Mouse (Mus musculus) stomach, embryonic 15.5 days (tissue): Measurements from ENCODE around the gene Pde2a. TPM values are rescaled to one million over a fixed set of nuclear protein-coding genes. Genes with fewer than 3 reads are reported as not detected.
A peak's percentile ranks its signal among the peaks of the same experiment; 100 is the strongest.

ENCODE experiments used
- ATAC-seq: fragments of 200-750 bp; cut with Nextera tagmentation; 2 replicates; pipeline ENCODE4 v1.8.0; 2017; ENCODE audit warnings: low read depth, moderate number of reproducible peaks, moderate TSS enrichment; ENCODE audit not compliant: insufficient read depth, low FRiP score
- H3K27ac ChIP-seq: fragments of 300-500 bp; sonication (generic); 2 replicates; pipeline ENCODE4 v1.5.1; 2015; ENCODE audit warnings: mild to moderate bottlenecking, inconsistent platforms
- H3K27me3 ChIP-seq: fragments of 300-500 bp; sonication (generic); replicated peaks from 2 replicates; pipeline ENCODE4 v1.6.1; 2015; ENCODE audit warnings: inconsistent platforms
- H3K36me3 ChIP-seq: fragments of 300-500 bp; sonication (generic); 2 replicates; pipeline ENCODE4 v1.6.1; 2015; ENCODE audit warnings: inconsistent platforms
- H3K4me1 ChIP-seq: fragments of 300-500 bp; sonication (generic); 2 replicates; pipeline ENCODE4 v1.6.1; 2015; ENCODE audit warnings: inconsistent platforms
- H3K4me2 ChIP-seq: fragments of 300-500 bp; sonication (generic); 2 replicates; pipeline ENCODE4 v1.6.1; 2015; ENCODE audit warnings: mild to moderate bottlenecking, inconsistent platforms
- H3K4me3 ChIP-seq: fragments of 300-500 bp; sonication (generic); replicated peaks from 2 replicates; pipeline ENCODE4 v1.5.1; 2015; ENCODE audit warnings: inconsistent platforms
- H3K9ac ChIP-seq: fragments of 300-500 bp; sonication (generic); 2 replicates; pipeline ENCODE4 v1.6.1; 2015; ENCODE audit warnings: inconsistent platforms
- H3K9me3 ChIP-seq: fragments of 300-500 bp; sonication (generic); 2 replicates; pipeline ENCODE4 v1.6.1; 2016; ENCODE audit warnings: inconsistent platforms
- WGBS: fragments of 180-500 bp; shearing (Covaris S2); methylation state at CpG from one replicate; pipeline ENCODE4 v1.1.7; 2015; 5-methylcytosine and 5-hydroxymethylcytosine counted together
- polyA plus RNA-seq: library from polyadenylated mRNA; unstranded; fragments of >200 nt; fragmentation: Nextera tagmentation; extraction: Ambion mirVana; gene quantifications from 2 replicates; pipeline ENCODE4 v1.2.1, GENCODE M21; 2015

Gene Pde2a
- polyA plus RNA-seq, 1 experiment from 2014 or later, result 9.1 TPM

- Histone ChIP-seq H3K4me1 (peaks cover 30% of the 10 kb centered on the region), H3K9me3 (no peaks in the 10 kb centered on the region), H3K4me2 (peak overlapping the region; percentile 24), H3K4me3 (no peak overlapping the region), H3K27ac (peak overlapping the region; percentile 78), H3K27me3 (no peaks in the 10 kb centered on the region), H3K36me3 (peaks cover 16% of the 10 kb centered on the region; the same call in 1 of the 2 replicates), H3K9ac (no peak overlapping the region)
- 18% methylated on average over 6 of the region's 6 CpGs for WGBS
- peak; percentile 70 for ATAC-seq
These were observed 36.2 kb upstream of the Pde2a start for GRCm38 (mm10) chr7:101385331-101385733.

- H3K36me3 ChIP-seq, result peaks cover 21% of the 10 kb centered on the region; the same call in 1 of the 2 replicates
- H3K27me3 ChIP-seq, result no peaks in the 10 kb centered on the region
- peak overlapping the region; percentile 24 for H3K4me2 ChIP-seq
- H3K9me3 ChIP-seq, result no peaks in the 10 kb centered on the region
- no peak overlapping the region for H3K4me3 ChIP-seq
- peaks cover 30% of the 10 kb centered on the region for H3K4me1 ChIP-seq
- ATAC-seq, result peak; percentile 28; the same call in 1 of the 2 replicates
- 42% methylated on average over 10 of the region's 10 CpGs for WGBS
- H3K9ac ChIP-seq, result no peak overlapping the region
- peak overlapping the region; percentile 78 for H3K27ac ChIP-seq
These were observed 35.5 kb upstream of the Pde2a start for GRCm38 (mm10) chr7:101385866-101386452.

GRCm38 (mm10) chr7:101389256-101389655 is 32.2 kb upstream of the Pde2a start:
- peaks cover 21% of the 10 kb centered on the region; the same call in 1 of the 2 replicates for H3K36me3 ChIP-seq
- H3K27ac ChIP-seq, result no peak overlapping the region
- WGBS, result 80% methylated on average over 6 of the region's 6 CpGs
- no peaks in the 10 kb centered on the region for H3K9me3 ChIP-seq
- H3K9ac ChIP-seq, result no peak overlapping the region
- no peaks in the 10 kb centered on the region for H3K27me3 ChIP-seq
- H3K4me3 ChIP-seq, result no peak overlapping the region
- H3K4me1 ChIP-seq, result peaks cover 41% of the 10 kb centered on the region
- H3K4me2 ChIP-seq, result no peak overlapping the region
- no peak for ATAC-seq

- Histone ChIP-seq H3K9me3 (no peaks in the 10 kb centered on the region), H3K4me1 (peaks cover 22% of the 10 kb centered on the region), H3K4me2 (0 out of 2 replicates have a peak overlapping the region, but pooled peaks have one; percentile 21), H3K4me3 (no peak overlapping the region), H3K27ac (peak overlapping the region; percentile 97), H3K36me3 (peaks cover 30% of the 10 kb centered on the region), H3K27me3 (no peaks in the 10 kb centered on the region), H3K9ac (no peak overlapping the region)
- 42% methylated on average over 4 of the region's 4 CpGs for WGBS
- 0 out of 2 replicates have a peak, but pooled peaks have one; percentile 8 for ATAC-seq
These were observed 29.5 kb upstream of the Pde2a start for GRCm38 (mm10) chr7:101391909-101392479.

- H3K9me3 ChIP-seq, result no peaks in the 10 kb centered on the region
- H3K4me1 ChIP-seq, result peaks cover 22% of the 10 kb centered on the region
- H3K4me3 ChIP-seq, result no peak overlapping the region
- ATAC-seq, result no peak
- H3K4me2 ChIP-seq, result peak overlapping the region; percentile 59
- 48% methylated on average over 4 of the region's 4 CpGs for WGBS
- H3K27me3 ChIP-seq, result no peaks in the 10 kb centered on the region
- peak overlapping the region; percentile 97 for H3K27ac ChIP-seq
- no peak overlapping the region for H3K9ac ChIP-seq
- peaks cover 37% of the 10 kb centered on the region for H3K36me3 ChIP-seq
These were observed 28.5 kb upstream of the Pde2a start for GRCm38 (mm10) chr7:101393015-101393414.

GRCm38 (mm10) chr7:101393694-101394504 is 27.6 kb upstream of the Pde2a start:
- WGBS, result 20% methylated on average over 8 of the region's 8 CpGs
- Histone ChIP-seq H3K36me3 (peaks cover 41% of the 10 kb centered on the region), H3K27ac (peak overlapping the region; percentile 97), H3K4me2 (peak overlapping the region; percentile 59), H3K4me1 (peaks cover 22% of the 10 kb centered on the region), H3K4me3 (peak overlapping the region; percentile 48), H3K9me3 (no peaks in the 10 kb centered on the region), H3K27me3 (no peaks in the 10 kb centered on the region), H3K9ac (0 out of 2 replicates have a peak overlapping the region, but pooled peaks have one; percentile 32)
- ATAC-seq, result peak; percentile 83

- Histone ChIP-seq H3K9ac (0 out of 2 replicates have a peak overlapping the region, but pooled peaks have one; percentile 32), H3K4me3 (peak overlapping the region; percentile 48), H3K27me3 (no peaks in the 10 kb centered on the region), H3K9me3 (no peaks in the 10 kb centered on the region), H3K36me3 (peaks cover 47% of the 10 kb centered on the region), H3K4me2 (peak overlapping the region; percentile 59), H3K27ac (peak overlapping the region; percentile 97), H3K4me1 (peaks cover 22% of the 10 kb centered on the region)
- ATAC-seq, result no peak
- 50% methylated on average over 3 of the region's 3 CpGs for WGBS
These were observed 26.9 kb upstream of the Pde2a start for GRCm38 (mm10) chr7:101394569-101394968.

- WGBS, result 44% methylated on average over 2 of the region's 2 CpGs
- ATAC-seq, result no peak; the same call in 1 of the 2 replicates
These were observed 26.0 kb upstream of the Pde2a start for GRCm38 (mm10) chr7:101395471-101395870.

GRCm38 (mm10) chr7:101397175-101397574 is 24.3 kb upstream of the Pde2a start:
- H3K9ac ChIP-seq, result no peak overlapping the region
- no peak overlapping the region for H3K27ac ChIP-seq
- peaks cover 22% of the 10 kb centered on the region for H3K4me1 ChIP-seq
- 93% methylated on average over 4 of the region's 4 CpGs for WGBS
- no peak overlapping the region for H3K4me3 ChIP-seq
- H3K9me3 ChIP-seq, result no peaks in the 10 kb centered on the region
- no peak overlapping the region for H3K4me2 ChIP-seq
- H3K36me3 ChIP-seq, result peaks cover 60% of the 10 kb centered on the region
- no peaks in the 10 kb centered on the region for H3K27me3 ChIP-seq
- no peak for ATAC-seq

More at GRCm38 (mm10) chr7:101395471-101395870, 26.0 kb upstream of the Pde2a start:
- Histone ChIP-seq H3K27me3 (no peaks in the 10 kb centered on the region), H3K4me2 (peak overlapping the region; percentile 59), H3K9ac (no peak overlapping the region), H3K9me3 (no peaks in the 10 kb centered on the region), H3K27ac (peak overlapping the region; percentile 97), H3K36me3 (peaks cover 47% of the 10 kb centered on the region), H3K4me1 (peaks cover 22% of the 10 kb centered on the region), H3K4me3 (peak overlapping the region; percentile 48)

GRCm38 (mm10) chr7:101401510-101401909 is 20.0 kb upstream of the Pde2a start:
- 93% methylated on average over 7 of the region's 7 CpGs for WGBS
- Histone ChIP-seq H3K9ac (no peak overlapping the region), H3K27me3 (no peaks in the 10 kb centered on the region), H3K4me3 (no peak overlapping the region), H3K4me2 (no peak overlapping the region), H3K36me3 (peaks cover 86% of the 10 kb centered on the region), H3K4me1 (no peaks in the 10 kb centered on the region), H3K27ac (no peak overlapping the region), H3K9me3 (no peaks in the 10 kb centered on the region)
- ATAC-seq, result no peak

- H3K36me3 ChIP-seq, result peaks cover 81% of the 10 kb centered on the region
- WGBS, result 96% methylated on average over 5 of the region's 5 CpGs
These were observed 17.7 kb upstream of the Pde2a start for GRCm38 (mm10) chr7:101403831-101404230.

More at GRCm38 (mm10) chr7:101403831-101404230, 17.7 kb upstream of the Pde2a start:
- H3K9me3 ChIP-seq, result no peaks in the 10 kb centered on the region
- H3K27me3 ChIP-seq, result no peaks in the 10 kb centered on the region
- no peaks in the 10 kb centered on the region for H3K4me1 ChIP-seq
- no peak overlapping the region for H3K4me3 ChIP-seq
- no peak overlapping the region for H3K9ac ChIP-seq
- H3K4me2 ChIP-seq, result no peak overlapping the region
- no peak for ATAC-seq
- no peak overlapping the region for H3K27ac ChIP-seq
